Mouse (Mus musculus): ENCODE data around the gene Stmn3. TPM values are rescaled to one million over a fixed set of nuclear protein-coding genes. Genes with fewer than 3 reads are reported as not detected.

Stmn3 gene
- polyA plus RNA-seq, 2 experiments = 0.06 to 0.09 TPM

- TF ChIP-seq EP300 (IDR thresholded peaks at IDR 0.05; ENCODE audit: low read depth) (no peak), CTCF (IDR thresholded peaks at IDR 0.05; ENCODE audit: low read depth) (peak; percentile 32)
- ATAC-seq (ENCODE audit: insufficient read depth) (peak; percentile 95), DNase-seq (ENCODE audit: low read depth in 3 of 3, low spot score in 3 of 3) (peak; percentile 75 to 79 (median 76))
- peak within 1 kb of the TSS; percentile 88 for H3K27ac ChIP-seq
- H3K27me3 ChIP-seq (ENCODE audit: control insufficient read depth, insufficient read depth, low read length) = peaks cover 14% of the 10 kb centered on the region
- H3K4me1 ChIP-seq (replicated peaks; ENCODE audit: control insufficient read depth in 2 of 2, insufficient read depth in 2 of 2, low read length in 1 of 2) = peaks cover 7 to 15% of the 10 kb centered on the region in 2 experiments
- no peaks in the 10 kb centered on the region for H3K9me3 ChIP-seq (ENCODE audit: control insufficient read depth, low read length)
- peaks cover 23% of the 10 kb centered on the region for H3K36me3 ChIP-seq (replicated peaks; ENCODE audit: control insufficient read depth, insufficient read depth, low read depth)
- peak within 1 kb of the TSS; percentile 80 for H3K9ac ChIP-seq (replicated peaks)
- H3K4me2 ChIP-seq (ENCODE audit: low read depth) = peak within 1 kb of the TSS; percentile 62
- 4% methylated on average over 40 of the region's 40 CpGs for WGBS (ENCODE audit: insufficient replicate concordance)
- peak within 1 kb of the TSS; percentile 72 to 78 for H3K4me3 ChIP-seq (ENCODE audit: insufficient read depth in 1 of 2, low read depth in 2 of 2, low read length in 2 of 2)
Observed at GRCm38 (mm10) chr2:181319248-181320102, 5.2 kb upstream of the Stmn3 start, which contains the start of gene Rtel1. Gene Rtel1, plus strand, starts transcription at chr2:181319739.

GRCm38 (mm10) chr2:181313344-181314079 is 788 bp downstream of the Stmn3 start:
- H3K36me3 ChIP-seq (replicated peaks; ENCODE audit: control insufficient read depth, insufficient read depth, low read depth) = no peaks in the 10 kb centered on the region
- H3K9me3 ChIP-seq (ENCODE audit: control insufficient read depth, low read length) = no peaks in the 10 kb centered on the region
- DNase-seq (ENCODE audit: low read depth in 3 of 3, low spot score in 3 of 3) (no peak), ATAC-seq (ENCODE audit: insufficient read depth) (0 out of 2 replicates have a peak, but pooled peaks have one; percentile 18)
- H3K4me1 ChIP-seq (replicated peaks; ENCODE audit: control insufficient read depth in 2 of 2, insufficient read depth in 2 of 2, low read length in 1 of 2) = no peaks in the 10 kb centered on the region
- H3K27ac ChIP-seq = no peak overlapping the region
- peaks cover 55% of the 10 kb centered on the region for H3K27me3 ChIP-seq (ENCODE audit: control insufficient read depth, insufficient read depth, low read length)
- TF ChIP-seq CTCF (IDR thresholded peaks at IDR 0.05; ENCODE audit: low read depth) = no peak
- TF ChIP-seq EP300 (IDR thresholded peaks at IDR 0.05; ENCODE audit: low read depth) = no peak
- no peak overlapping the region for H3K9ac ChIP-seq (replicated peaks)
- 7% methylated on average over 35 of the region's 35 CpGs for WGBS (ENCODE audit: insufficient replicate concordance)
- H3K4me2 ChIP-seq (ENCODE audit: low read depth) = no peak overlapping the region
- H3K4me3 ChIP-seq (ENCODE audit: insufficient read depth in 1 of 2, low read depth in 2 of 2, low read length in 2 of 2) = no peak overlapping the region

GRCm38 (mm10) chr2:181313006-181313343 is 1.3 kb downstream of the Stmn3 start:
- no peaks in the 10 kb centered on the region for H3K4me1 ChIP-seq (replicated peaks; ENCODE audit: control insufficient read depth in 2 of 2, insufficient read depth in 2 of 2, low read length in 1 of 2)
- H3K27ac ChIP-seq = no peak overlapping the region
- WGBS (ENCODE audit: insufficient replicate concordance) = 9% methylated on average over 5 of the region's 5 CpGs
- H3K27me3 ChIP-seq (ENCODE audit: control insufficient read depth, insufficient read depth, low read length) = peaks cover 55% of the 10 kb centered on the region
- TF ChIP-seq EP300 (IDR thresholded peaks at IDR 0.05; ENCODE audit: low read depth) (no peak), CTCF (IDR thresholded peaks at IDR 0.05; ENCODE audit: low read depth) (no peak)
- no peak overlapping the region for H3K9ac ChIP-seq (replicated peaks)
- ATAC-seq (ENCODE audit: insufficient read depth) (no peak), DNase-seq (ENCODE audit: low read depth in 3 of 3, low spot score in 3 of 3) (no peak)
- no peaks in the 10 kb centered on the region for H3K9me3 ChIP-seq (ENCODE audit: control insufficient read depth, low read length)
- no peak overlapping the region for H3K4me3 ChIP-seq (ENCODE audit: insufficient read depth in 1 of 2, low read depth in 2 of 2, low read length in 2 of 2)
- H3K4me2 ChIP-seq (ENCODE audit: low read depth) = no peak overlapping the region
- H3K36me3 ChIP-seq (replicated peaks; ENCODE audit: control insufficient read depth, insufficient read depth, low read depth) = no peaks in the 10 kb centered on the region

GRCm38 (mm10) chr2:181312435-181312834 is 1.9 kb downstream of the Stmn3 start:
- TF ChIP-seq CTCF (IDR thresholded peaks at IDR 0.05; ENCODE audit: low read depth) (no peak), EP300 (IDR thresholded peaks at IDR 0.05; ENCODE audit: low read depth) (no peak)
- no peak for ATAC-seq (ENCODE audit: insufficient read depth)
- H3K36me3 ChIP-seq (replicated peaks; ENCODE audit: control insufficient read depth, insufficient read depth, low read depth) = no peaks in the 10 kb centered on the region
- H3K27ac ChIP-seq = no peak overlapping the region
- no peak overlapping the region for H3K4me2 ChIP-seq (ENCODE audit: low read depth)
- no peaks in the 10 kb centered on the region for H3K9me3 ChIP-seq (ENCODE audit: control insufficient read depth, low read length)
- DNase-seq (ENCODE audit: low read depth in 3 of 3, low spot score in 3 of 3) = no peak
- no peak overlapping the region for H3K9ac ChIP-seq (replicated peaks)
- H3K27me3 ChIP-seq (ENCODE audit: control insufficient read depth, insufficient read depth, low read length) = peaks cover 58% of the 10 kb centered on the region
- H3K4me3 ChIP-seq (ENCODE audit: insufficient read depth in 1 of 2, low read depth in 2 of 2, low read length in 2 of 2) = no peak overlapping the region
- WGBS (ENCODE audit: insufficient replicate concordance) = 64% methylated on average over 3 of the region's 3 CpGs
- no peaks in the 10 kb centered on the region for H3K4me1 ChIP-seq (replicated peaks; ENCODE audit: control insufficient read depth in 2 of 2, insufficient read depth in 2 of 2, low read length in 1 of 2)
